In the genomic region with DNA sequence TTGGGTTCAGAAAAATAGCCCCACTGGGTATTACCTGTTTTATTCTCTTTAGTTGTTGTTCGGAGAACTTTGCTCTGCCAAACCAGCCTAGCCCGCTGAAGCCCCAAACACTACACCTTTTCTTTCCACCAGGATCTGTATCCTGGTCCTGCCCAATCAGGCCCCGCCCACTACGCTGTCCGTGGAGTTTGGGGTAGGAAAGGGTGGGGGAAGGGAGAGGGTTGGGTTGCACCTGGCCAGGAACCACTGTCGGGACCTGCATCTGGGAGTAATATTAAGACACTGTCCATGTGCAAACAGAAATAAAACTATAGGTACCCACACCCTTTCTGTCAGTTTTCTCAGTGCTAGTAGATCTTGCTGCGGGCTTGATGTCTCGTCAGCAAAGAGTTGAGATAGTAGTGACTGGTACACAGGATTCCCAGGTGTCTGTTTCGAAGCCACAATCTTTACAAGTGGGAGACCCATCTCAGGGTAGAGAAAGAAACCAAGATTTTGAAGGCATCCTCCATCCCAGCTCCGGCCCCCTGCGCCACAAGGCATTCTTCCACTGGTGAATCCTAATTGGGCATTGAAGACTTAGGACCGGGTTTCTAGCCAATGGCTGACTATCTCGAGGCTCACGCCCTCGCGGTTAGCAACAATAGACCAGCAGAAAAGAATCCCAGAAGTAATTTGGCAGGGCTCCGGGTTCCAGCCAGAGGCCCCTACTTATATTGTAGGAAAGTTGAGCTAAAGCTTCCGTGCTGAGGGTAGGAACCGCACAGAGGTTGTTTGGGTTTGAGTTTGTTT, we compare ENCODE assay signal across 9 mouse cellular contexts. TPM values are rescaled to one million over a fixed set of nuclear protein-coding genes. Genes with fewer than 3 reads are reported as not detected.
A peak's percentile ranks its signal among the peaks of the same experiment; 100 is the strongest.
DNase-seq lines count a peak whose midpoint lies in the region; ATAC-seq and TF ChIP-seq lines count a peak whose summit lies in the region.
"Had no signal": no experiment of that assay in that cellular context is flagged by ENCODE, and none has a peak within 500 bp of the region (broad histone marks: within the 10 kb centered on the region; RNA-seq: fewer than 3 reads in every experiment).

TSS of gene Creb3l4 (minus strand) at position 529 of the 792 bp plus-strand sequence.

- no peak for TF ChIP-seq POLR2A in cortical plate, adult 2 months (IDR thresholded peaks at IDR 0.05; ENCODE audit: extremely low read depth, insufficient read depth, low read length)

- no peak within 1 kb of the TSS; the same call in 1 of the 2 replicates for H3K27ac ChIP-seq in ES-E14 (ENCODE audit: insufficient read depth, low read depth, low read length, poor library complexity, severe bottlenecking)
- no peak within 1 kb of the TSS for H3K27ac ChIP-seq in cortical plate, adult 2 months (ENCODE audit: insufficient read depth, low read length)
- H3K27ac ChIP-seq in heart, embryonic 13.5 days (replicated peaks), result peak within 1 kb of the TSS; percentile 52

- in situ Hi-C loops in ES-E14 (cut with MboI; ENCODE audit: low sequenced_read_pairs in 2 of 2, unreplicated experiment in 2 of 2), result no loop called here

- H3K27me3 ChIP-seq in heart, embryonic 13.5 days (replicated peaks), result no peaks in the 10 kb centered on the region

- peaks cover 0 to 13% of the 10 kb centered on the region in 2 experiments; a peak in 2 of 4 replicates for H3K4me1 ChIP-seq in ES-E14 (ENCODE audit: control insufficient read depth in 2 of 2, insufficient read depth in 2 of 2, low read length in 2 of 2, poor library complexity in 1 of 2)
- H3K4me1 ChIP-seq in cortical plate, adult 2 months (ENCODE audit: control insufficient read depth, insufficient read depth, low read length), result no peaks in the 10 kb centered on the region
- peaks cover 21% of the 10 kb centered on the region for H3K4me1 ChIP-seq in heart, embryonic 13.5 days

- 5% methylated on average over 19 of the region's 19 CpGs for WGBS in heart, embryonic 13.5 days

- peak within 1 kb of the TSS; percentile 82 for H3K4me2 ChIP-seq in heart, embryonic 13.5 days

- no peak for TF ChIP-seq CTCF in cortical plate, adult 2 months (IDR thresholded peaks at IDR 0.05; ENCODE audit: extremely low read depth, insufficient read depth, low read length)

- H3K9ac ChIP-seq in ES-E14 (ENCODE audit: insufficient read depth, low read depth, low read length, poor library complexity, severe bottlenecking), result peak within 1 kb of the TSS; percentile 34
- H3K9ac ChIP-seq in heart, embryonic 13.5 days, result peak within 1 kb of the TSS; percentile 72

- peak; percentile 75 for DNase-seq in ES-E14 (ENCODE audit: low read depth, low spot score)
- DNase-seq in kidney, postnatal 4 days, result peak; percentile 68 to 77
- peak; percentile 73 for DNase-seq in mesoderm, embryonic 11.5 days (ENCODE audit: low read depth, low spot score)
- no peak for DNase-seq in B cell, adult 2 months
- DNase-seq in frontal cortex, postnatal 25 days (ENCODE audit: low spot score in 2 of 2), result no peak

- no peaks in the 10 kb centered on the region for H3K9me3 ChIP-seq in ES-E14 (ENCODE audit: control insufficient read depth, insufficient read depth, low read depth, low read length)
- no peaks in the 10 kb centered on the region for H3K9me3 ChIP-seq in heart, embryonic 13.5 days

- H3K36me3 ChIP-seq in ES-E14 (ENCODE audit: control insufficient read depth, insufficient read depth, low read length, poor library complexity, severe bottlenecking), result no peaks in the 10 kb centered on the region
- H3K36me3 ChIP-seq in heart, embryonic 13.5 days, result no peaks in the 10 kb centered on the region

- no peak for ATAC-seq in heart, embryonic 13.5 days (ENCODE audit: extremely low read depth, insufficient number of reproducible peaks, low FRiP score, low TSS enrichment)
- ATAC-seq in granulocyte monocyte progenitor cell, adult 5-6 weeks (replicated peaks; ENCODE audit: poor library complexity, severe bottlenecking), result no peak

- H3K4me3 ChIP-seq in ES-E14 (ENCODE audit: insufficient read depth in 1 of 2, low read depth in 1 of 2, low read length in 2 of 2, poor library complexity in 1 of 2, severe bottlenecking in 1 of 2), result peak within 1 kb of the TSS; percentile 26 to 37
- 0 out of 2 replicates have a peak within 1 kb of the TSS, but pooled peaks have one; percentile 7 for H3K4me3 ChIP-seq in cortical plate, adult 2 months (ENCODE audit: insufficient read depth, low read length)
- H3K4me3 ChIP-seq in heart, embryonic 13.5 days, result peak within 1 kb of the TSS; percentile 51
- H3K4me3 ChIP-seq: myocyte had no signal

TF ChIP-seq in ES-E14, 5 proteins besides CTCF, POLR2A, EP300 and RAD21:
- TF ChIP-seq HCFC1 (IDR thresholded peaks at IDR 0.05; ENCODE audit: borderline replicate concordance, insufficient read depth, low read length) (no peak), CHD2 (IDR thresholded peaks at IDR 0.05; ENCODE audit: low read depth, low read length) (no peak), ZNF384 (IDR thresholded peaks at IDR 0.05; ENCODE audit: low read depth, low read length) (no peak), ZC3H11A (IDR thresholded peaks at IDR 0.05; ENCODE audit: borderline replicate concordance, low read depth, low read length) (no peak), MAFK (IDR thresholded peaks at IDR 0.05; ENCODE audit: insufficient read depth, low read depth, low read length) (no peak)

RNA-seq across cellular contexts. Expression of gene Creb3l4, which starts in this region (rescaled TPM):
- total RNA-seq in ES-E14 (2012; rRNA removed), result 2.3 and 4.8 TPM in 2 replicates
- 0.27 and 0.49 TPM in 2 replicates for polyA plus RNA-seq in cortical plate, adult 2 months (2012; rRNA removed)
- polyA plus RNA-seq in heart, embryonic 13.5 days (2015; fragmentation: Nextera tagmentation; extraction: Ambion mirVana), result 2.4 and 3.0 TPM in 2 replicates
- total RNA-seq in granulocyte monocyte progenitor cell, adult 5-6 weeks (2014; fragmentation: Nextera tagmentation), result not detected in 2 replicates
- total RNA-seq in granulocyte monocyte progenitor cell, adult 5-6 weeks (2017), result not detected in 2 replicates

Comparison
In these comparisons a context has a peak if more than half of its experiments do, and no peak if none do; other contexts are left out.
1. DNase-seq: peak in ES-E14 (single experiment), kidney, postnatal 4 days (2 of 2) and mesoderm, embryonic 11.5 days (single experiment); none in B cell, adult 2 months (0 of 2) and frontal cortex, postnatal 25 days (0 of 2).
2. Peak in every context shown above with its lines, with median percentiles within 50 percentile points of each other: H3K4me3 ChIP-seq.